Mouse (Mus musculus) heart, embryonic 16.5 days (tissue): ENCODE measurements around the gene Prkn. TPM values are rescaled to one million over a fixed set of nuclear protein-coding genes. Genes with fewer than 3 reads are reported as not detected.

ENCODE experiments used
- ATAC-seq: fragments of 200-750 bp; cut with Nextera tagmentation; replicated peaks from 2 replicates; pipeline ENCODE4 v1.8.0; 2017; ENCODE audit warnings: moderate number of reproducible peaks; ENCODE audit not compliant: insufficient read depth, low FRiP score; ENCODE audit errors: extremely low read depth
- H3K27ac ChIP-seq: fragments of 300-500 bp; sonication (generic); 2 replicates; pipeline ENCODE4 v1.5.1; 2014; ENCODE audit warnings: mild to moderate bottlenecking, low read length, control low read depth, moderate library complexity
- H3K27me3 ChIP-seq: fragments of 300-500 bp; sonication (generic); 2 replicates; pipeline ENCODE4 v1.6.1; 2014; ENCODE audit warnings: low read length, mixed read lengths; ENCODE audit not compliant: control insufficient read depth, insufficient read depth
- H3K36me3 ChIP-seq: fragments of 300-500 bp; sonication (generic); 2 replicates; pipeline ENCODE4 v1.6.1; 2014; ENCODE audit not compliant: control insufficient read depth, insufficient read depth
- H3K4me1 ChIP-seq: fragments of 300-500 bp; sonication (generic); 2 replicates; pipeline ENCODE4 v1.6.1; 2014; ENCODE audit warnings: low read length, mixed read lengths; ENCODE audit not compliant: control insufficient read depth, insufficient read depth
- H3K4me2 ChIP-seq: fragments of 300-500 bp; sonication (generic); 2 replicates; pipeline ENCODE4 v1.6.1; 2014; ENCODE audit warnings: low read depth, mild to moderate bottlenecking, control low read depth, low read length
- H3K4me3 ChIP-seq: fragments of 300-500 bp; sonication (generic); 2 replicates; pipeline ENCODE4 v1.5.1; 2014; ENCODE audit warnings: mild to moderate bottlenecking, control low read depth, low read length
- H3K9ac ChIP-seq: fragments of 300-500 bp; sonication (generic); 2 replicates; pipeline ENCODE4 v1.6.1; 2014; ENCODE audit warnings: low read length, control low read depth
- H3K9me3 ChIP-seq: fragments of 300-500 bp; sonication (generic); replicated peaks from 2 replicates; pipeline ENCODE4 v1.6.1; 2016; ENCODE audit warnings: low read length; ENCODE audit not compliant: control insufficient read depth
- WGBS: fragments of 180-500 bp; shearing (Covaris S2); extraction: QIAGEN DNeasy Blood & Tissue Kit; methylation state at CpG from one replicate; pipeline ENCODE4 v1.1.7; 2014; 5-methylcytosine and 5-hydroxymethylcytosine counted together
- polyA plus RNA-seq: library from polyadenylated mRNA; unstranded; fragments of >200 nt; fragmentation: Nextera tagmentation; extraction: Ambion mirVana; gene quantifications from 2 replicates; pipeline ENCODE4 v1.2.1, GENCODE M21; 2015

Gene Prkn
- polyA plus RNA-seq, 1 experiment from 2014 or later = 2.4 TPM

DNA sequence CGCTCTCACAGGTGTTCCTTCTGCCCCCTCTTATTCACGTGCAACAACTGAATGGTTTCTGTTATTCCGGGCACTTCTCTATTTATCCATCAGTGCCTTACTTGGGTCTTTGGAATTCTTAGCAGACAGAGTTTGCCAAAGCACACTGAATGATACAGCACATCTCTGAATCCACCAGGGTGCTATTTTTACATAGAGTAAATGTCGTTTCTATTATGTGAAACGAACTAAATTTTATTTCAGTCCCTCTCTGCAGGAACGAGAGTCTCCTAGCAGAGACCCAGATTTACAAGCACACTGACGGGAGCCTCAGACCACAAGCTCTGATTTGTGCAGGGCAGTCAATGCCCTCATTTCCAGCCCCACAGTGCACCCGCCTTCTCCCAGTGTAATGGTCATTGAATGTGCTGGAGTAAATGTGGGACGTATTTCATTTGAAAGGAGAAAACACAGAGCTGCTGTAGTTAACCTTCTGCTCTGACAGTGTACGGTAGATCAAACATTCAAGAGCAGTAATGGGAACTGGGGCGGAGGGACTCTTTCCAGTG lies 841.7 kb downstream of the Prkn start:
- Histone ChIP-seq H3K4me2 (no peak overlapping the region), H3K9ac (no peak overlapping the region), H3K4me1 (no peaks in the 10 kb centered on the region), H3K36me3 (no peaks in the 10 kb centered on the region), H3K27me3 (no peaks in the 10 kb centered on the region), H3K27ac (no peak overlapping the region), H3K4me3 (no peak overlapping the region), H3K9me3 (no peaks in the 10 kb centered on the region)
- WGBS = 65% methylated on average over 11 of the region's 11 CpGs
- ATAC-seq = no peak

DNA sequence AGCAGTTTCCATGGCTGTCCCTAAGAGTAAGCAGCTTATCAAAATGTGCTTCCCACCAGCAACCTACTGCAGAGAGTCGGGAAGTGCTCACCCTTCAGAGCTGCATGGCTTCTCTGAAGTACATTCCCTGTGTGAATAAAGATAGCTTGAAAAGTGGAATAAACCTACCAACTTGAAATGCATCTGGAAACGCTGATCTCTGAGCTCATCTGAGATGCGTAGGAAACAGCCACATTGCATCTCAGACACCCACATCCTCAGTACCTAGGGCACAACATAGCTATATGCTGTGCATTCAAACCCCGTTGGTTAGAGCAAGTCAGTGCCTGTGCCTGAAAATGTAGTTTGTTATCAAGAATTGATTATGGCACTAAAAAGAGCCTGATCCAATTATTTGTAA lies 864.8 kb downstream of the Prkn start:
- WGBS = 69% methylated on average over 4 of the region's 4 CpGs
- no peak overlapping the region for H3K4me2 ChIP-seq
- no peak overlapping the region for H3K4me3 ChIP-seq
- no peaks in the 10 kb centered on the region for H3K27me3 ChIP-seq
- no peak overlapping the region for H3K9ac ChIP-seq
- H3K27ac ChIP-seq = no peak overlapping the region
- H3K4me1 ChIP-seq = no peaks in the 10 kb centered on the region
- H3K9me3 ChIP-seq = no peaks in the 10 kb centered on the region
- no peaks in the 10 kb centered on the region for H3K36me3 ChIP-seq
- ATAC-seq = no peak

DNA sequence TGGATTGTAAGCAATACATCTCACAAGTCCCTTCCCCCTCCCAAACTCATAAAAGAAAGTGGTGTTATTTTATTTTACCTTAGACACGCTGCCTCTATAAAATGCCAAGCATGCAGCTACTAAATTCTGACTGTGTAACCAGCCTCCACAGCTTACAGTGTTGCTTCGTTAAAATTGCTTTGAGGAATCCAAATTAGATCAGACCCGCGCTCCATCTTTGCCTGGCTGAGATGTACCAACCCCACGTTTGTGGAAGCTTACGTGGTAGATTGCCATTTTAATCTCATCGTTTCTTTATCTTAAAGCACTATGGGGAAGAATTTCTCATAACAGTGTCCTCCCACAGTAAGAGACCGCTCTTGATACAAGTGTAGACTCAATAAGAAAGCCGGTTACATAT lies 865.6 kb downstream of the Prkn start:
- Histone ChIP-seq H3K9me3 (no peaks in the 10 kb centered on the region), H3K4me2 (no peak overlapping the region), H3K27ac (no peak overlapping the region), H3K27me3 (no peaks in the 10 kb centered on the region), H3K9ac (no peak overlapping the region), H3K36me3 (no peaks in the 10 kb centered on the region), H3K4me3 (no peak overlapping the region), H3K4me1 (no peaks in the 10 kb centered on the region)
- WGBS = 80% methylated on average over 9 of the region's 9 CpGs
- ATAC-seq = no peak

DNA sequence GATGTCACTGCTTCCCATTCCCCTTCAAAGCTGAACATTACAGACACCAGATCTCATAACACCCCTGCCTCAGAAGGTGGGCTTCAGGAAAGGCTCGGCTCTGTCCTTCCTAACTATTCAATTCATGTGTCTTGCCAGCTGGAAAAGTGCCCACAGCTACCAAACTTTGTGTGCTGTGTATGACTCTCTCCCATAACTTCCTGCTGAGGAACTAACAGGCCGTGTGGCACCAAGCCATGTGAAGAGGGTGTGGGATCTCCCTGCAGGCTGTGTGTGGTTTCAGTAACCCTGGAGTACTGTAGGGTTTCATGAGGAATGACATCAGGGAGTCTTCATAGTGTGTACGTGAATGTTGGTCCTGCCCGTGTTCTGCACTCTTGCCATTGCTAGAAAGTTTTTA lies 871.9 kb downstream of the Prkn start:
- no peaks in the 10 kb centered on the region for H3K36me3 ChIP-seq
- no peaks in the 10 kb centered on the region for H3K27me3 ChIP-seq
- ATAC-seq = no peak
- no peak overlapping the region for H3K4me2 ChIP-seq
- no peak overlapping the region for H3K27ac ChIP-seq
- WGBS = 54% methylated on average over 4 of the region's 4 CpGs
- H3K4me3 ChIP-seq = no peak overlapping the region
- no peaks in the 10 kb centered on the region for H3K4me1 ChIP-seq
- no peak overlapping the region for H3K9ac ChIP-seq
- H3K9me3 ChIP-seq = no peaks in the 10 kb centered on the region

DNA sequence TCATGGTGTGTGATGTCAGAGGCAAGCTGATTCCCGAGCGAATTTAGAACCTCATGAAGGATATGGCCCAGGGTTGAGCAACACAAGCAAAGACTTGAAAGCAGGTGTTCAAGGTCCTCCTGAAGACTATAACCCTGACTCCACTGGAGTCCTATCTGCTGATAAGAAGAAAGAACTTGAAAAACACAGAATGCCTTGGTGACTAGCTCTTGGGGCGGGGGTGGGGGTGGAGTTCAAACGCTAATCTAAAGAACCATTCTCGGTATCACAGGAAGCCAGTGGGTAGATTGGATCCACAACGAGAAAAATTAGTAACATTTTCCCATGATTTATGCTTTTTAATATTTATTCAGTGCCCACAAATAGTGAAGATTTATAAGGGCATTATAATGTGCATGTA lies 879.6 kb downstream of the Prkn start:
- Histone ChIP-seq H3K4me1 (no peaks in the 10 kb centered on the region), H3K27ac (no peak overlapping the region), H3K27me3 (no peaks in the 10 kb centered on the region), H3K9ac (no peak overlapping the region), H3K9me3 (no peaks in the 10 kb centered on the region), H3K36me3 (no peaks in the 10 kb centered on the region), H3K4me2 (no peak overlapping the region), H3K4me3 (no peak overlapping the region)
- ATAC-seq = no peak
- WGBS = 73% methylated on average over 6 of the region's 6 CpGs

DNA sequence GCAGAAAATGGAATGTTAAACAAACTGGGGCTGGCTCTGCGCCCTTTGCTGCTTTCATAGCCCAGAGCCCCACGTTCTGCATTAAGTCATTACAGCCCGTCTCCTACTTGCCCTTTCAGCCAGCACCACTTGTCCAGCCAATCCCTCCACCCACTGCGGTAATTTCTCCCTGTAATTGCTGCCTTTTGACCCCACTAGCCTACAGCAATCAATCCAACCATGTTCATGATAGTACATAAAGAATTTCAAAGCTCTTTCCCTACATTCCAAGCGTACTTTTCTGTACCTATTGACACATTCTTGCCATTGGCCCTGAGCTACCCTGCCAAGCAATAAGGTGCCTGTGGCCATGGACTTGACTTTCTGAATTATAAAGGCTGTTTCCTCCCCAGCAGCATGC lies 881.7 kb downstream of the Prkn start:
- WGBS = 71% methylated on average over 5 of the region's 5 CpGs
- ATAC-seq = no peak
- Histone ChIP-seq H3K4me1 (no peaks in the 10 kb centered on the region), H3K36me3 (no peaks in the 10 kb centered on the region), H3K27ac (no peak overlapping the region), H3K4me3 (no peak overlapping the region), H3K27me3 (no peaks in the 10 kb centered on the region), H3K4me2 (no peak overlapping the region), H3K9ac (no peak overlapping the region), H3K9me3 (no peaks in the 10 kb centered on the region)

DNA sequence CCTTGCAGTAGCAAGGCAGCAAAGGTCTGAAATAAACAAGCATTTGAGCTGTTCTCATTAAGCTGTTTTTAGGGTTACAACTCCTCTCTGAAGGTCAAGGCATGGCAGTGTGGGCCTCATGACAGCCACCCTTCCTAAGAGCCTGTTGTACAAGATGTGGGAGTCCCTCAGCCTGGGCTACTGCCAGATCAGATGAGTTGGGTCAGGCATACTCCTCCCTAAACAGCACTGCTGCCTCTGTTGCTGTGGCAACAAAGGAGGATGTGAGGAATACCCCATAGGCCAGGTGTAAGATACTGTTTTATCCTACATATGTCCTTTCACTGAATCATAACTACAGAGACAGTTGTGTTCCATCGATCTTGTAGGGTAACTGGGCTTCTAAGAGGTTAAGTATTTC lies 882.3 kb downstream of the Prkn start:
- Histone ChIP-seq H3K9me3 (no peaks in the 10 kb centered on the region), H3K4me1 (no peaks in the 10 kb centered on the region), H3K27ac (no peak overlapping the region), H3K27me3 (no peaks in the 10 kb centered on the region), H3K9ac (no peak overlapping the region), H3K4me2 (no peak overlapping the region), H3K4me3 (no peak overlapping the region), H3K36me3 (no peaks in the 10 kb centered on the region)
- ATAC-seq = no peak
- WGBS = 100% methylated on average over 1 of the region's 1 CpGs

DNA sequence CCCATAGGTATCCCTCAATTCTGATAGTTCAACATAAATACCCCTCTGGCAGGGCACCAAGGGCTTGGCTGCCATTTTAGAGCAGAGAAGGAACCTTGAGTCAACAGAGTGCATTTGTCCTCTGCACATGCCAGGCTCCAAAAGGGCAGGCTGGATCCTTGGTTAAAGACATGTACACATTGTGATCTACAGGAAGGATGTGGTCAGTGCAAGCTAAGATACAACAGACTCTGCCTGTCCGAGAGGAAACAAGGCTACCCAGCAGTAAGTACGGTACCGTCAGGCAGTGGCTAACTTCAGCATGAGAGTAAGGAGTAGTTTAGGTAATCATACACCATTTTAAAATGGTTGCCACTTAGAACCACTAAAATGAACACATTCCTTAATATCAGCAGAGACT lies 884.0 kb downstream of the Prkn start:
- H3K4me1 ChIP-seq = no peaks in the 10 kb centered on the region
- no peak overlapping the region for H3K4me3 ChIP-seq
- H3K27ac ChIP-seq = no peak overlapping the region
- no peaks in the 10 kb centered on the region for H3K36me3 ChIP-seq
- no peak overlapping the region for H3K4me2 ChIP-seq
- no peaks in the 10 kb centered on the region for H3K27me3 ChIP-seq
- no peaks in the 10 kb centered on the region for H3K9me3 ChIP-seq
- 57% methylated on average over 3 of the region's 3 CpGs for WGBS
- no peak overlapping the region for H3K9ac ChIP-seq
- no peak for ATAC-seq

DNA sequence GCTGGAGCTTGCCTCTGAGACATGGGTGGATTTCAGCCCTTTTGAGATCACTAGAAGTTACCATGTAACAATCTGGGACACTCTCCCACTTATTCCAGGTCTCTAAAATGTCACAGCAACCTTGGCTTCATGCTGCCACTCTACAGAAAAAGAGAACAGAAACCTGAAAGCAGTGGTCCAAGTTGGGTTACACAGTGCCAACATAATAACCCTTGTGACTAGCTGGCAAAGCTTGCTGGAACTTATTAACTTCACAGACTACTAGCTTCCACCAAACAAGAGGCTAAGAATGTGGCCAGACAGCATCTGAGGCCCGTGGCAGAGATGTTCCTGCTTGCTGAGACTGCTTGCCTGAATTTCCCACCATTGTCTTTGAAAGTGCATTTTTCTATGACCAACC lies 886.9 kb downstream of the Prkn start:
- no peak overlapping the region for H3K9ac ChIP-seq
- H3K4me1 ChIP-seq = no peaks in the 10 kb centered on the region
- no peak overlapping the region for H3K4me2 ChIP-seq
- no peak overlapping the region for H3K4me3 ChIP-seq
- no peak for ATAC-seq
- H3K9me3 ChIP-seq = no peaks in the 10 kb centered on the region
- no peaks in the 10 kb centered on the region for H3K36me3 ChIP-seq
- no peak overlapping the region for H3K27ac ChIP-seq
- 63% methylated on average over 1 of the region's 1 CpGs for WGBS
- no peaks in the 10 kb centered on the region for H3K27me3 ChIP-seq

DNA sequence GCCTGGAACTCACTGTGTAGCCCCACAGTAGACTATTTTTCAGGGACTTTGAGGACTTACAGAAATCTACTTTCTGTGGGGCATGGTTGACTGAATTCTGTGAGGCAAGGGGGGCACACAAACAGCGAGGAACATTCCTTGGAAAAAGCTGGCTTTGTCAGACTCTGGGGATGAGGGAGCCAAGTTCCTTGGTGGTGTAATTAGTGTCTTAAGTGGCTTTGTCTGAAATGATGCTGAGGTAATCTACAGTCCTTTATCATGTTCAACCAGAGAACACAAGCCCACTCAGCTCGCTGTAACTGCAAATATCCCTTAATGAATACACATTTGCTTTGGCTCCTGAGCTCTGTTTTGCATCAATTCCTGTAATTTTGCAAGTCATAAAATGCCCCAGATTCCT lies 888.1 kb downstream of the Prkn start:
- Histone ChIP-seq H3K4me3 (no peak overlapping the region), H3K36me3 (no peaks in the 10 kb centered on the region), H3K4me1 (no peaks in the 10 kb centered on the region), H3K27me3 (no peaks in the 10 kb centered on the region), H3K27ac (no peak overlapping the region), H3K4me2 (no peak overlapping the region), H3K9me3 (no peaks in the 10 kb centered on the region), H3K9ac (no peak overlapping the region)
- ATAC-seq = no peak
- WGBS = 74% methylated on average over 2 of the region's 2 CpGs
